Mouse (Mus musculus): ENCODE measurements at regions not wholly inside any gene's neighbourhood (a gene's known extent, or its start where the extent isn't known, plus 50 kb on each side); places are given as distances from the start of the nearest gene placed in this dataset.

GRCm38 (mm10) chr2:45850018-45850605 is 732.9 kb upstream of the Zeb2 start:
- no peak for DNase-seq

GRCm38 (mm10) chr2:45840389-45840788 is 723.2 kb upstream of the Zeb2 start:
- DNase-seq: no peak

GRCm38 (mm10) chr2:45836546-45837221 is 719.5 kb upstream of the Zeb2 start:
- no peak for DNase-seq

- DNase-seq: no peak
Observed at GRCm38 (mm10) chr2:45817945-45818719, 700.9 kb upstream of the Zeb2 start.

- no peak for DNase-seq
Observed at GRCm38 (mm10) chr2:45814741-45815140, 697.5 kb upstream of the Zeb2 start.

- DNase-seq: no peak
Observed at GRCm38 (mm10) chr2:45805329-45805728, 688.1 kb upstream of the Zeb2 start.

GRCm38 (mm10) chr2:45800131-45800530 is 682.9 kb upstream of the Zeb2 start:
- DNase-seq: no peak

- no peak for DNase-seq
Observed at GRCm38 (mm10) chr2:45793561-45793960, 676.4 kb upstream of the Zeb2 start.

- DNase-seq: no peak
Observed at GRCm38 (mm10) chr2:45789739-45790138, 672.5 kb upstream of the Zeb2 start.

GRCm38 (mm10) chr2:45787732-45788390 is 670.7 kb upstream of the Zeb2 start:
- DNase-seq: no peak

- no peak for DNase-seq
Observed at GRCm38 (mm10) chr2:45786787-45787186, 669.6 kb upstream of the Zeb2 start.

GRCm38 (mm10) chr2:45785684-45786083 is 668.5 kb upstream of the Zeb2 start:
- no peak for DNase-seq

GRCm38 (mm10) chr2:45783634-45784412 is 666.6 kb upstream of the Zeb2 start:
- DNase-seq: no peak

GRCm38 (mm10) chr2:45777466-45777865 is 660.3 kb upstream of the Zeb2 start:
- DNase-seq: no peak

GRCm38 (mm10) chr2:45776485-45777135 is 659.4 kb upstream of the Zeb2 start:
- no peak for DNase-seq

GRCm38 (mm10) chr2:45775691-45776090 is 658.5 kb upstream of the Zeb2 start:
- DNase-seq: no peak

GRCm38 (mm10) chr2:45774416-45774815 is 657.2 kb upstream of the Zeb2 start:
- DNase-seq: no peak

GRCm38 (mm10) chr2:45757176-45757575 is 640.0 kb upstream of the Zeb2 start:
- no peak for DNase-seq

GRCm38 (mm10) chr2:45756395-45756794 is 639.2 kb upstream of the Zeb2 start:
- DNase-seq: no peak

GRCm38 (mm10) chr2:45751746-45752145 is 634.6 kb upstream of the Zeb2 start:
- DNase-seq: no peak

- no peak for DNase-seq
Observed at GRCm38 (mm10) chr2:45749379-45749778, 632.2 kb upstream of the Zeb2 start.
